Mouse (Mus musculus): Measurements from ENCODE around the gene Ciao2a. TPM values are rescaled to one million over a fixed set of nuclear protein-coding genes. Genes with fewer than 3 reads are reported as not detected.

The Ciao2a gene
- polyA plus RNA-seq (2015; fragmentation: Nextera tagmentation; extraction: Ambion mirVana): 61.0 and 69.5 TPM in 2 replicates

DNA sequence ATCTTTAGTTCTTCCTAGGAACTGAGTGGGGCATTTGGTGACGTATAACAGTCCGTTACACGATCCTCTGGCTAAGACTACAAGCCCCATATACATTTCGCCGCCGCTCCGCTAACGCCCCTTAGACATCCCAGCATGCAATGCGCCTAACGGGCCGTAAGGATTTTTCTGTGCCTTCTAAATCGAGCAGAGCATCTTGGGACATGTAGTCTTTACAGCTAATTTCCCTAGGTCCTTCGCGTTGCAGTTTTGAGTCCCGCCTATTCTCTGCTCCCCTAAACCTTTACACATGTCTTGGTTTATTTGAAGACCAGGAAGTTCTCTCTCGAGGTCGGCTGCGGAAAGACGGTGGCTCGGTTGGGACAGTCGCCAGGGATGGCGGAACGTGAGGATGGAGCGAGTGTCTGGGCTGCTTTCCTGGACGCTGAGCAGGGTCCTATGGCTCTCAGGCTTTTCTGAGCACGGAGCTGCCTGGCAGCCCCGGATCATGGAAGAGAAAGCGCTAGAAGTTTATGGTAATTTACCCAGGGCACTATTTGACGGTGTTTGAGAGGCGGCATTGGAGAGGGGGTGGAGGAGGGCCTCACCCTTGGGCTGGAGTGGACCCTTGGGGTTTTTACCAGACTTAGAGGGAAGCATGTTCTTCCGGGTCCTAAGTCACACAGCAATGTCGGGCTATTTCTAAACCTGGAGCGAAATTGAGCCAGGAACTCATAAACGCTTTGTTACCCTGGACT, at the start of gene Ciao2a, which contains the start of gene Snx1:
Ciao2a (plus strand) TSS at position 156 of the 737 bp plus-strand sequence.
Snx1 (minus strand) TSS at position 132 of the 737 bp plus-strand sequence.
- H3K27ac ChIP-seq (ENCODE audit: low read length): peak within 1 kb of the TSS; percentile 80
- peak within 1 kb of the TSS; percentile 86 for H3K4me2 ChIP-seq (ENCODE audit: low read length)
- ATAC-seq: peak; percentile 79
- H3K4me3 ChIP-seq (ENCODE audit: low read depth, low read length): peak within 1 kb of the TSS; percentile 70
- no peaks in the 10 kb centered on the region for H3K27me3 ChIP-seq (ENCODE audit: control insufficient read depth, insufficient read depth, low read depth, low read length)
- no peaks in the 10 kb centered on the region for H3K36me3 ChIP-seq (ENCODE audit: control insufficient read depth, insufficient read depth, low read length)
- peaks cover 36% of the 10 kb centered on the region for H3K4me1 ChIP-seq (ENCODE audit: control insufficient read depth, insufficient read depth, low read length)
- H3K9me3 ChIP-seq (replicated peaks; ENCODE audit: control insufficient read depth, low read length, poor library complexity, severe bottlenecking): no peaks in the 10 kb centered on the region
- peak within 1 kb of the TSS; percentile 77 for H3K9ac ChIP-seq (ENCODE audit: low read depth, low read length)
- WGBS: 1% methylated on average over 34 of the region's 34 CpGs

DNA sequence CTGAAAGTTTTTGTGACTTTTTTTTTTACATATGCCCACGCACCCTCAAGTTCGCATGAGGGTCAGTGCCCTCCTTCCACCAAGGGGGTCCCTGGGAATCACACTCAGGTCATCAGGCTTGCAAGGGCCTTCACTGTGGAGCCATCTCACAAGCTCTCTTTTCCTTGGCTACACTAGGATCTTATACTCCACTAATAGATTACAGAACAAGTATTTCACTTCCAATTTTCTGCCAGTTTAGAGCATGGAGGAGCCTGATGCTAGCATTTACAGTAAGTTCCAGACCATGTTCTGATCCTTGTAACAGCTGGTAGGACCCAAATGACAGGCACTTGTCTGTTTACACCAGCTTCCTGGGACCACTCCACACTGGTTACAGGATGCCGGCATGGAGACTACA, 48.3 kb upstream of the Ciao2a start:
- H3K27me3 ChIP-seq (ENCODE audit: control insufficient read depth, insufficient read depth, low read depth, low read length): no peaks in the 10 kb centered on the region
- 70% methylated on average over 3 of the region's 3 CpGs for WGBS
- H3K27ac ChIP-seq (ENCODE audit: low read length): peak overlapping the region; percentile 26
- H3K9ac ChIP-seq (ENCODE audit: low read depth, low read length): 0 out of 2 replicates have a peak overlapping the region, but pooled peaks have one; percentile 30
- H3K4me3 ChIP-seq (ENCODE audit: low read depth, low read length): no peak overlapping the region
- no peaks in the 10 kb centered on the region for H3K4me1 ChIP-seq (ENCODE audit: control insufficient read depth, insufficient read depth, low read length)
- no peaks in the 10 kb centered on the region for H3K9me3 ChIP-seq (replicated peaks; ENCODE audit: control insufficient read depth, low read length, poor library complexity, severe bottlenecking)
- peak overlapping the region; percentile 33 for H3K4me2 ChIP-seq (ENCODE audit: low read length)
- H3K36me3 ChIP-seq (ENCODE audit: control insufficient read depth, insufficient read depth, low read length): no peaks in the 10 kb centered on the region
- ATAC-seq: no peak

DNA sequence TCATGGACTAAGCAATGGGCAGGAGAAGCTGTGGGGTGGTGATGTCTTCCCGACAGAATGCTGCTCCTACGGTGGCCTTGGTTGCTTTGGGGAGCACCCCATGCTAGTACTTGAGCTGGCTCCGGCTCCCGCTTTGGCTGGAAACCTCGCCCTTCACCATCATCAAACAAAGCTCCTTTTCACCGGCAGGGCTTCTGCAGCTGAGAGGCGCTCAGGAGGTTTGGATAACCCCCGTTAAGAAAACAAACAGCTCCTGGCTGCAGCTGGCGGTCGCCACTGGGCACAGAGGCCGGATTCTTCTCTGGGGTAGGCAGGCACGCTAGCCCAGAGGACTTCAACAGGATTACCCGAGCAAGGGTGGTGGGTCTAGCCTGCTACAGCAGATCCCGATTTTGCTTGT, 47.9 kb upstream of the Ciao2a start:
- 11% methylated on average over 14 of the region's 14 CpGs for WGBS
- Histone ChIP-seq H3K36me3 (ENCODE audit: control insufficient read depth, insufficient read depth, low read length) (no peaks in the 10 kb centered on the region), H3K4me3 (ENCODE audit: low read depth, low read length) (no peak overlapping the region), H3K4me2 (ENCODE audit: low read length) (peak overlapping the region; percentile 33), H3K4me1 (ENCODE audit: control insufficient read depth, insufficient read depth, low read length) (no peaks in the 10 kb centered on the region), H3K9me3 (replicated peaks; ENCODE audit: control insufficient read depth, low read length, poor library complexity, severe bottlenecking) (no peaks in the 10 kb centered on the region), H3K27me3 (ENCODE audit: control insufficient read depth, insufficient read depth, low read depth, low read length) (no peaks in the 10 kb centered on the region), H3K9ac (ENCODE audit: low read depth, low read length) (0 out of 2 replicates have a peak overlapping the region, but pooled peaks have one; percentile 30), H3K27ac (ENCODE audit: low read length) (peak overlapping the region; percentile 26)
- ATAC-seq: peak; percentile 25; the same call in 1 of the 2 replicates

- Histone ChIP-seq H3K27me3 (ENCODE audit: control insufficient read depth, insufficient read depth, low read depth, low read length) (no peaks in the 10 kb centered on the region), H3K4me3 (ENCODE audit: low read depth, low read length) (no peak overlapping the region), H3K9ac (ENCODE audit: low read depth, low read length) (no peak overlapping the region), H3K36me3 (ENCODE audit: control insufficient read depth, insufficient read depth, low read length) (no peaks in the 10 kb centered on the region), H3K9me3 (replicated peaks; ENCODE audit: control insufficient read depth, low read length, poor library complexity, severe bottlenecking) (no peaks in the 10 kb centered on the region), H3K27ac (ENCODE audit: low read length) (no peak overlapping the region), H3K4me2 (ENCODE audit: low read length) (no peak overlapping the region), H3K4me1 (ENCODE audit: control insufficient read depth, insufficient read depth, low read length) (no peaks in the 10 kb centered on the region)
- 84% methylated on average over 3 of the region's 3 CpGs for WGBS
- ATAC-seq: no peak
Observed at GRCm38 (mm10) chr9:66080804-66081459, 45.5 kb upstream of the Ciao2a start.

GRCm38 (mm10) chr9:66081999-66082398, 44.4 kb upstream of the Ciao2a start:
- Histone ChIP-seq H3K9me3 (replicated peaks; ENCODE audit: control insufficient read depth, low read length, poor library complexity, severe bottlenecking) (no peaks in the 10 kb centered on the region), H3K4me1 (ENCODE audit: control insufficient read depth, insufficient read depth, low read length) (no peaks in the 10 kb centered on the region), H3K36me3 (ENCODE audit: control insufficient read depth, insufficient read depth, low read length) (peaks cover under 1% of the 10 kb centered on the region; the same call in 1 of the 2 replicates), H3K27ac (ENCODE audit: low read length) (no peak overlapping the region), H3K4me2 (ENCODE audit: low read length) (no peak overlapping the region), H3K9ac (ENCODE audit: low read depth, low read length) (no peak overlapping the region), H3K4me3 (ENCODE audit: low read depth, low read length) (no peak overlapping the region), H3K27me3 (ENCODE audit: control insufficient read depth, insufficient read depth, low read depth, low read length) (no peaks in the 10 kb centered on the region)
- ATAC-seq: no peak
- 77% methylated on average over 4 of the region's 4 CpGs for WGBS

DNA sequence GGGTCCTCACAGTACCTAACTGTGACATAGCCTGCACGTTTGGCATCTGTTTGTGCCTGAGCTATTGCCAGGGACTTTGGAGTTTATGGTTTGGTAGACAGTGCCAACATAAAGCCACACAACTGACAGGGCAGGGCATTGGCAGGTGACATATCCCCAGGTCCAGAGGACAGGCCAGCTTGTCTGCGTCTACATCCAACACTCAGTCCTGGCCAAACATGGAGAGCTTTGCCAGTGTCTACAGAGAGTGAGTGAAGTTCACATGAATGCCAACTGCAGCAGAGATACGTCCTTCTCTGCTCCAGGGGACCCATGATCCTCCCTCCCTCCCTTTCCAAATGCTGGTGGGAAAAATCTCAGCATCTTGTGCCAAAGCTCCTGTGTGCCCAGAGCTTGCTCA, 42.2 kb upstream of the Ciao2a start:
- 85% methylated on average over 3 of the region's 3 CpGs for WGBS

DNA sequence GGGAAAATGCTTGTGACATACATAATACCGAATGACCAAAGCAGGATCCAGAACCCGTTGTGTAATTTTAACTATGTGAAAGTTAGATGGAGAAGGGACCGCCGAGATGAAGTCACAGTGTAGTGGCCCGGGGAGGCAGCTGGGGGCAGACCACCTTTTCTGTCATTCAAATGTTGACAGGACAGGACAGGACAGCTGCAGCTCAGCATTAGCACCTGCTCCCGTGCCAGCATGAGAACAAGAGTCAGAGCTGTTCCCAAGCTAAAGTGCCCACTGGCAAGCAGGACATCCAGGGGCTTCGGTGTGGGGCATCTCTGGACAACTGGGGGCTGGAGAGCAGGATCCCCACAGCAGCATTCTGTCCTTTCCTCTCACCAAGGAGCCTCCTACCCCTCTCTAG, 39.3 kb upstream of the Ciao2a start:
- Histone ChIP-seq H3K9ac (ENCODE audit: low read depth, low read length) (no peak overlapping the region), H3K36me3 (ENCODE audit: control insufficient read depth, insufficient read depth, low read length) (peaks cover 28% of the 10 kb centered on the region), H3K9me3 (replicated peaks; ENCODE audit: control insufficient read depth, low read length, poor library complexity, severe bottlenecking) (no peaks in the 10 kb centered on the region), H3K27me3 (ENCODE audit: control insufficient read depth, insufficient read depth, low read depth, low read length) (no peaks in the 10 kb centered on the region), H3K4me2 (ENCODE audit: low read length) (no peak overlapping the region), H3K27ac (ENCODE audit: low read length) (no peak overlapping the region), H3K4me1 (ENCODE audit: control insufficient read depth, insufficient read depth, low read length) (no peaks in the 10 kb centered on the region), H3K4me3 (ENCODE audit: low read depth, low read length) (no peak overlapping the region)
- ATAC-seq: no peak
- WGBS: 89% methylated on average over 7 of the region's 7 CpGs

More for the DNA sequence above, 42.2 kb upstream of the Ciao2a start:
- Histone ChIP-seq H3K9ac (ENCODE audit: low read depth, low read length) (no peak overlapping the region), H3K4me3 (ENCODE audit: low read depth, low read length) (no peak overlapping the region), H3K4me2 (ENCODE audit: low read length) (no peak overlapping the region), H3K4me1 (ENCODE audit: control insufficient read depth, insufficient read depth, low read length) (no peaks in the 10 kb centered on the region), H3K36me3 (ENCODE audit: control insufficient read depth, insufficient read depth, low read length) (peaks cover 14% of the 10 kb centered on the region), H3K27me3 (ENCODE audit: control insufficient read depth, insufficient read depth, low read depth, low read length) (no peaks in the 10 kb centered on the region), H3K27ac (ENCODE audit: low read length) (no peak overlapping the region), H3K9me3 (replicated peaks; ENCODE audit: control insufficient read depth, low read length, poor library complexity, severe bottlenecking) (no peaks in the 10 kb centered on the region)
- ATAC-seq: no peak

DNA sequence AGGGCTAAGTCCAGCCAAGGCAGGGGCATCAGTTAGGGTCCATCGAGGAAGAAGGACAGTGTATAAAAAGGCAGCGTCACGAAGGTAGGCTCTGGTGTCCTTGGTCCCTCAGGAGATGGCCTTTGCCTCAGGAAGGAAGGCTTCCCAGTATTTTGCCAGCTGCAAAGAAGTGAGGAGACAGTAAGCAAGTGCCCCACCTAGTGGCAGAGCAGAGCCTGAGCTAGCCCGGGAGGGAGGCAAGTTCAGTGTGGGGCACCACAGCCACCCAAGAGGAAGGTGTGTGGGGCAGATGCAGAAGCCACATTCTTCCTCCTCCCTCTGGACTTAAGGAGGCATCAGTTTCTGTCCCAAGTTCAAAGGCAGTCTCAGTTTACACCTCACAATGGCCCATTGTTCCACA, 38.0 kb upstream of the Ciao2a start:
- Histone ChIP-seq H3K4me3 (ENCODE audit: low read depth, low read length) (no peak overlapping the region), H3K36me3 (ENCODE audit: control insufficient read depth, insufficient read depth, low read length) (peaks cover 39% of the 10 kb centered on the region), H3K9ac (ENCODE audit: low read depth, low read length) (no peak overlapping the region), H3K4me2 (ENCODE audit: low read length) (no peak overlapping the region), H3K27ac (ENCODE audit: low read length) (no peak overlapping the region), H3K4me1 (ENCODE audit: control insufficient read depth, insufficient read depth, low read length) (no peaks in the 10 kb centered on the region), H3K27me3 (ENCODE audit: control insufficient read depth, insufficient read depth, low read depth, low read length) (no peaks in the 10 kb centered on the region), H3K9me3 (replicated peaks; ENCODE audit: control insufficient read depth, low read length, poor library complexity, severe bottlenecking) (no peaks in the 10 kb centered on the region)
- no peak for ATAC-seq
- 42% methylated on average over 4 of the region's 4 CpGs for WGBS

All from midbrain, embryonic 16.5 days (tissue).